Mouse (Mus musculus) ES-Bruce4 (cell line): ENCODE results near the gene Tll2.

Source experiments
- CTCF ChIP-seq: IDR thresholded peaks from one replicate; pipeline ENCODE4 v1.8.1; 2011; ENCODE audit warnings: low read depth, low read length
- POLR2A ChIP-seq: IDR thresholded peaks from one replicate; pipeline ENCODE4 v1.8.1; 2011; ENCODE audit warnings: low read length; ENCODE audit not compliant: insufficient read depth

DNA sequence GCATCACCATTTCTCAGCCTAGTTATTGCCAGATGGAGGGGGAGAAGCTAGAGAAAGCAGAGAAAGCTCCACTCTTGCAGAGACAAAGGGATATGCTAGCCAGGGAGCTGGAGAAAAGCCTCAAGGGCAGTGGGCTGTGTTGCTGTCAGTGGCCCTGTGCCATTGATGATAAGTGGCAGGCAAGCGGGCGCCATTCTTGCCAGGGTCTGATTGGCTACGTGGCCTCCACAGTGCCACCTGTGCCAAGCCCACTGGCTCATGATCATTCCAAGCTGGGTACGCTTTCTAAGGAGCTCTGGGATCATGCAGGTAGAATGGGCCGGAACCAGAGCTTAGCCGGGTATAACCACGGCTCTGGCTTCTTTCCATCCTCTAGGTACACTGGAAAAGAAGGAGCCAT, 105.8 kb downstream of the Tll2 start:
- TF ChIP-seq CTCF (no peak), POLR2A (no peak)
